Mouse (Mus musculus): ENCODE measurements around the gene Nme1.

DNA sequence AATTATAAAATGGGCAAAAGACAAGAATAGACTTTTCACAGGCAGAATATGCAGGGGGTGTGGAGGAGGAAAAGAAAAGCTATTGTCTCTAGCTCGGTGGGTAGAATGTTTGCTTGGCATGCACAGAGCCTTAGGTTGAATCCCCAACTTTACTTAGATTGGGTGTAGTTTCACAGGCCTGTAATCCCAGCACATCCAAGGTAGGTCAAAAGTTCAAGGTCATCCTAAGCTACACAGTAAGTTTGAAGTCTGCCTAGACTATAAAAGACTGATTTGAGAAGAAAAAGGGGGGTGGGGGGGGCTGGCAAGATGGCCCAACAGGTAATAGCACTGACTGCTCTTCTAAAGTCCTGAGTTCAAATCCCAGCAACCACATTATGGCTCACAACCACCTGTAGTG, 1.5 kb upstream of the Nme1 start:
- TF ChIP-seq CTCF (IDR thresholded peaks at IDR 0.05; ENCODE audit: low read depth, low read length) (no peak), POLR2A (IDR thresholded peaks at IDR 0.05; ENCODE audit: borderline replicate concordance, low read depth, low read length) (no peak)
